Mouse (Mus musculus) midbrain, embryonic 14.5 days (tissue): ENCODE results near the gene Cs. TPM values are rescaled to one million over a fixed set of nuclear protein-coding genes. Genes with fewer than 3 reads are reported as not detected.
"Not testable (repeated sequence)": the region's sequence is repeated elsewhere in the genome, so short reads cannot be mapped to it uniquely, and the experiment has no call there.

Experiments used
- ATAC-seq: fragments of 200-750 bp; cut with Nextera tagmentation; 2 replicates; pipeline ENCODE4 v1.8.0; 2017; ENCODE audit warnings: moderate number of reproducible peaks, moderate library complexity; ENCODE audit not compliant: low FRiP score, low TSS enrichment
- DNase-seq: peaks from one replicate; pipeline ENCODE4 v3.0.0-alpha.2; 2015
- H3K27ac ChIP-seq: fragments of 300-500 bp; sonication (generic); replicated peaks from 2 replicates; pipeline ENCODE4 v1.5.1; 2014; ENCODE audit warnings: mild to moderate bottlenecking, low read depth, low read length, moderate library complexity
- H3K27me3 ChIP-seq: fragments of 300-500 bp; sonication (generic); 2 replicates; pipeline ENCODE4 v1.6.1; 2014; ENCODE audit warnings: low read length, control low read depth, mixed read lengths; ENCODE audit not compliant: control insufficient read depth, insufficient read depth
- H3K36me3 ChIP-seq: fragments of 300-500 bp; sonication (generic); 2 replicates; pipeline ENCODE4 v1.6.1; 2014; ENCODE audit warnings: low read length, control low read depth; ENCODE audit not compliant: control insufficient read depth, insufficient read depth
- H3K4me1 ChIP-seq: fragments of 300-500 bp; sonication (generic); 2 replicates; pipeline ENCODE4 v1.6.1; 2014; ENCODE audit warnings: mild to moderate bottlenecking, antibody characterized with exemption, low read length, control low read depth; ENCODE audit not compliant: control insufficient read depth, insufficient read depth
- H3K4me2 ChIP-seq: fragments of 300-500 bp; sonication (generic); 2 replicates; pipeline ENCODE4 v1.6.1; 2014; ENCODE audit warnings: mild to moderate bottlenecking, low read length, moderate library complexity
- H3K4me3 ChIP-seq: fragments of 300-500 bp; sonication (generic); replicated peaks from 2 replicates; pipeline ENCODE4 v1.5.1; 2014; ENCODE audit warnings: low read depth, low read length
- H3K9ac ChIP-seq: fragments of 300-500 bp; sonication (generic); replicated peaks from 2 replicates; pipeline ENCODE4 v1.6.1; 2014; ENCODE audit warnings: mild to moderate bottlenecking, low read length, moderate library complexity
- H3K9me3 ChIP-seq: fragments of 300-500 bp; sonication (generic); 2 replicates; pipeline ENCODE4 v1.6.1; 2016; ENCODE audit warnings: low read length, control low read depth, mixed read lengths; ENCODE audit not compliant: control insufficient read depth
- WGBS: fragments of 180-500 bp; shearing (Covaris S2); extraction: QIAGEN DNeasy Blood & Tissue Kit; methylation state at CpG from one replicate; pipeline ENCODE4 v1.1.7; 2014; 5-methylcytosine and 5-hydroxymethylcytosine counted together
- polyA plus RNA-seq: library from polyadenylated mRNA; unstranded; fragments of >200 nt; fragmentation: Nextera tagmentation; extraction: Ambion mirVana; gene quantifications from 2 replicates; pipeline ENCODE4 v1.2.1, GENCODE M21; 2014

The Cs gene
- 221 and 247 TPM in 2 replicates for polyA plus RNA-seq

GRCm38 (mm10) chr10:128337306-128338181, at the start of gene Cs:
Cs (plus strand) TSS chr10:128337734.
- DNase-seq (peak; percentile 98), ATAC-seq (peak; percentile 99)
- Histone ChIP-seq H3K4me1 (peaks cover 12% of the 10 kb centered on the region), H3K27me3 (no peaks in the 10 kb centered on the region), H3K4me2 (peak within 1 kb of the TSS; percentile 57), H3K9ac (peak within 1 kb of the TSS; percentile 90), H3K9me3 (no peaks in the 10 kb centered on the region), H3K4me3 (peak within 1 kb of the TSS; percentile 95), H3K27ac (peak within 1 kb of the TSS; percentile 91), H3K36me3 (0 out of 2 replicates have a peak, but pooled peaks cover 2% of the 10 kb centered on the region)
- 1% methylated on average over 61 of the region's 61 CpGs for WGBS

DNA sequence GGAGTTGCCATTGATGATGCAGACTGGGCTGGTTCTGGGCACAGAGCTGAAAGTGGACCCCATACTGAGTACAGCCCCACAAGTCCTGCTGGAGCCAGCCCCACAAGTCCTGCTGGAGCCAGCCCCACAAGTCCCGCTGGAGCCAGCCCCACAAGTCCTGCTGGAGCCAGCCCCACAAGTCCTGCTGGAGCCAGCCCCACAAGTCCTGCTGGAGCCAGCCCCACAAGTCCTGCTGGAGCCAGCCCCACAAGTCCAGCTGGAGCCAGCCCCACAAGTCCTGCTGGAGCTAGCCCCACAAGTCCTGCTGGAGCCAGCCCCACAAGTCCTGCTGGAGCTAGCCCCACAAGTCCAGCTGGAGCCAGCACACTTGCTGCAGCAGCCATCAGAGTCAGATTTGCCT, 46.9 kb upstream of the Cs start:
- H3K36me3 ChIP-seq: peaks cover 43% of the 10 kb centered on the region
- WGBS: 92% methylated on average over 1 of the region's 1 CpGs

DNA sequence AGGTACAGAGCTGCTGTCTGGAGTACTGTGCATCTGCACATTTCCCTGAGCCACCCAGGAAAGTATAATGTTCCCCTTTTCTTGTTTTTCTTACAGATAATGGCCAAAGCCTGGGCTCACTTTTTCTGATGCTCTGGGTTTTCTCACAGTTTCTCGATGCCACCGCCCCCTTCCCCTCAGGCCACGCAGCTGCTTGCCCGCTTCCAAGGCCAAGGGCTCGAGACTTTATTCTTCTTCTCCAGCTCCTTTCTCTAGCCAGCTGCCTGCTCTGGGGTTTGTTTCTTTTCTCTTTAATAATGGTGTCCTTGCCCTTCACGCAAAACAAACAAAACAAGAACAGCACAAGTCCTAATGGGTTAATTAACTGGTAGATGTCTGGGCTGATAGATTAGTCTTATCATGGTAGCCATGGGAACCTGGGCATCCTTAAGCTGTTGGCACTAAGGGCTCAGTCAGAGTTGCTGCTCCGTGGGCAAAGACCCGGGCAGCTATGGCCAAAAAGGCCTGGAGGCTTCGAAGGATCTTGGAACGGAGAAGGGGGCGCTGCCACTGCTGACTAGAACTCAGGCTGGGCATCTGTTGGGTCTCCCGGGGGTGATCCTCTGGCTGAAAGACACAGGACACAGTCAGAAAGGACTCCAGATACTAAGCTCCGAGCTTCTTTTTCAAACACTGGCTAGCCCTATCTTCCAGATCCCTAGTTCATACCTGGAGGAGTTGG, 41.0 kb upstream of the Cs start:
- Histone ChIP-seq H3K27ac (no peak overlapping the region), H3K4me2 (no peak overlapping the region), H3K36me3 (peaks cover 15% of the 10 kb centered on the region), H3K9me3 (no peaks in the 10 kb centered on the region), H3K9ac (no peak overlapping the region), H3K27me3 (no peaks in the 10 kb centered on the region), H3K4me3 (no peak overlapping the region), H3K4me1 (no peaks in the 10 kb centered on the region)
- WGBS: 75% methylated on average over 13 of the region's 13 CpGs
- ATAC-seq (no peak), DNase-seq (no peak)

More for the DNA sequence above, 46.9 kb upstream of the Cs start:
- H3K4me2 ChIP-seq, DNase-seq, H3K4me3 ChIP-seq, ATAC-seq, H3K9me3 ChIP-seq, H3K9ac ChIP-seq, H3K27me3 ChIP-seq, H3K4me1 ChIP-seq, H3K27ac ChIP-seq: not testable (repeated sequence)

DNA sequence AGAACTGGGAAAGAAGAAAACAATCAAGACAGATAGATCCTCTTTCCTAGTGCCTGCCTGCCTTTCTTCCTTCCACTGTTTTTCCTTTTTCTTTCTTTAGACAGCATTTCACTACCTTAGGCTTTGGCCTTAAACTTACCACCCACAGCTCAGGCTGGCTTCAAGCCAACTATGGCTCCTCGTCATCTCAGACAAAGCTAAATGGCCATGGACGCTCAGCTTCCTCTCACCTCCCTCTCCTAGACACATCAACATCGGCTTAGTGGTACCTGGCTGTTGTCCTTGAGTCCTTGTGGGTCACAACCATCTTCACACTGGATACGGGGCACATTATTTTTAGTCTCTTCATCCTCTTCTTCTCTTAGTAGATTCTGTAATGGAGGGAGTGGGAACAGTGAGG, 40.3 kb upstream of the Cs start:
- H3K9me3 ChIP-seq: no peaks in the 10 kb centered on the region
- DNase-seq: no peak
- H3K4me1 ChIP-seq: peaks cover 1% of the 10 kb centered on the region
- H3K27ac ChIP-seq: no peak overlapping the region
- H3K4me3 ChIP-seq: no peak overlapping the region
- no peak for ATAC-seq
- no peak overlapping the region for H3K4me2 ChIP-seq
- no peak overlapping the region for H3K9ac ChIP-seq
- no peaks in the 10 kb centered on the region for H3K27me3 ChIP-seq
- H3K36me3 ChIP-seq: peaks cover 9% of the 10 kb centered on the region
- 81% methylated on average over 4 of the region's 4 CpGs for WGBS

DNA sequence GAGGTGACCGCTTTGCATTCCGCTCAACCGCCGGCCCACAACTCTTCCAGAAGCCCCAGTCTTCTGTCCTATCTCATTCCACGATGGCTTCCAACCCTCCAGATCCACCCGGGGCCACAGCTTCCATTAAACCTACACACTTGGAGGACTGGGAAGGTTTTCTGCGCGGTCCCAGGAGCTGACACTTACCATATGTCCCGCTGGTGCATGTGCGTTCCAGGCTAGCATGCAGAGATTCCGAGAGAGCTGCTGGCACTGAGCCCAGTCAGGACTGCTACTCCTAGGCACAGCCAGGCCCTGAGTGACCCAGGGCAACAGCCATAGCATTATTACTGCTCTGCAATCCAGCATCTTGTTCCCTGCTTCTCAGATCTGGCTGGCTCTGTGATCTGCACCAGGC, 39.9 kb upstream of the Cs start:
- H3K4me2 ChIP-seq: no peak overlapping the region
- H3K27me3 ChIP-seq: no peaks in the 10 kb centered on the region
- WGBS: 82% methylated on average over 11 of the region's 11 CpGs
- no peak for DNase-seq
- no peak overlapping the region for H3K4me3 ChIP-seq
- H3K4me1 ChIP-seq: peaks cover 5% of the 10 kb centered on the region
- no peak overlapping the region for H3K9ac ChIP-seq
- no peak for ATAC-seq
- H3K9me3 ChIP-seq: no peaks in the 10 kb centered on the region
- H3K27ac ChIP-seq: no peak overlapping the region
- H3K36me3 ChIP-seq: peaks cover 5% of the 10 kb centered on the region

GRCm38 (mm10) chr10:128298243-128298642, 39.3 kb upstream of the Cs start:
- no peaks in the 10 kb centered on the region for H3K36me3 ChIP-seq
- H3K9me3 ChIP-seq: no peaks in the 10 kb centered on the region
- H3K27ac ChIP-seq: no peak overlapping the region
- no peak overlapping the region for H3K4me2 ChIP-seq
- no peaks in the 10 kb centered on the region for H3K27me3 ChIP-seq
- no peak overlapping the region for H3K9ac ChIP-seq
- no peak for DNase-seq
- WGBS: 78% methylated on average over 6 of the region's 6 CpGs
- H3K4me1 ChIP-seq: peaks cover 6% of the 10 kb centered on the region
- no peak for ATAC-seq
- H3K4me3 ChIP-seq: no peak overlapping the region

DNA sequence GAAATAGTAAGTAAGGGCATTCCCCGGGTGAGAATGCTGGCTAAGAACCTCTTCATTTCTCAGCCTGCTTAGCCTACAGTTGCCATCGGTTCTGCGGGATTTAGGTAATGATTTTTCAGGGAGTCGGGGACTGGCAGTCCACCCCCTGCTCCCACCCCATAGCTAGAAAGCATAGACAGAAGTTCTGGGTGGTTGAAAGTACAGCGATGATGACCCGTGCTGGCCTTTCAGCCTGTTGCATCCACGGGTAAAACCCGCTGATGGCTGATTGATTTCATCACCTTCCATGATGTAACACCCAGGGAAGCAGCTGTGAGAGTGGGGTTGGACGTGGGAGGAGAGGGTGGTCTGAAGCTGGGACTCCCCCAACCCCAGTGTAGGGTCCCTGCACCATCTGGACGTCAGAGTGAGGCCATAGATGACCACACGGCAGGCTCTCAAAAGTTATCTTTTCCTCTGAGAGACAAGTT, 38.8 kb upstream of the Cs start, which contains the start of gene Il23a:
Il23a (minus strand) TSS at position 51 of the 470 bp plus-strand sequence.
- Histone ChIP-seq H3K4me1 (peaks cover 7% of the 10 kb centered on the region), H3K36me3 (no peaks in the 10 kb centered on the region), H3K9me3 (no peaks in the 10 kb centered on the region), H3K27ac (no peak within 1 kb of the TSS), H3K9ac (no peak within 1 kb of the TSS), H3K4me3 (no peak within 1 kb of the TSS), H3K27me3 (no peaks in the 10 kb centered on the region), H3K4me2 (no peak within 1 kb of the TSS)
- 83% methylated on average over 11 of the region's 11 CpGs for WGBS
- DNase-seq: no peak
- ATAC-seq: no peak

DNA sequence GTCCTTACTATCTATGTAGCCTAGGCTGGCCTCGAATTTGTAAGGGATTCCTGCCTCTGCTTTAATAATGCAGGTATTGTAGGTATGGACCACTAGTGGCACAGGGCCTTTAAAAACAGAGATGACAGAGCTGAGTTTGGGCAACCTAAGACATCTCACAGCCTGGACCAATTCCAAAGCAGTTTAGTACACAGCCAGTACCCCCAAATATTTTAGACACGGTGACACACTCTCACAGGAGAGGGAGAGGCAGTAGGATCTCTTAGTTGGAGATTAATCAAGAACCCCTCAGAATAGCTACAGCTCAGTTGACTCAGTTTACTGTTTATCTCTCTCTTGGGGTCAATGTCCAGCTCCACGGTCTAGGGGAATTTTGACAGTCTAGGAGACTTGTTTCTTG, 35.2 kb upstream of the Cs start:
- no peak for ATAC-seq
- H3K4me3 ChIP-seq: peak overlapping the region; percentile 42
- 41% methylated on average over 3 of the region's 3 CpGs for WGBS
- peak overlapping the region; percentile 70 for H3K4me2 ChIP-seq
- peak overlapping the region; percentile 64 for H3K9ac ChIP-seq
- DNase-seq: no peak
- peak overlapping the region; percentile 95 for H3K27ac ChIP-seq
- H3K9me3 ChIP-seq: no peaks in the 10 kb centered on the region
- peaks cover 17% of the 10 kb centered on the region for H3K4me1 ChIP-seq
- no peaks in the 10 kb centered on the region for H3K27me3 ChIP-seq
- H3K36me3 ChIP-seq: no peaks in the 10 kb centered on the region
